Mouse (Mus musculus) ES-Bruce4 (cell line): ENCODE measurements around the gene Tle2.

Source experiments
- EP300 ChIP-seq: IDR thresholded peaks from 2 replicates; pipeline ENCODE4 v1.6.1; 2011; ENCODE audit warnings: low read depth, low read length; ENCODE audit not compliant: insufficient read depth
- POLR2A ChIP-seq: IDR thresholded peaks from one replicate; pipeline ENCODE4 v1.8.1; 2011; ENCODE audit warnings: low read length; ENCODE audit not compliant: insufficient read depth

DNA sequence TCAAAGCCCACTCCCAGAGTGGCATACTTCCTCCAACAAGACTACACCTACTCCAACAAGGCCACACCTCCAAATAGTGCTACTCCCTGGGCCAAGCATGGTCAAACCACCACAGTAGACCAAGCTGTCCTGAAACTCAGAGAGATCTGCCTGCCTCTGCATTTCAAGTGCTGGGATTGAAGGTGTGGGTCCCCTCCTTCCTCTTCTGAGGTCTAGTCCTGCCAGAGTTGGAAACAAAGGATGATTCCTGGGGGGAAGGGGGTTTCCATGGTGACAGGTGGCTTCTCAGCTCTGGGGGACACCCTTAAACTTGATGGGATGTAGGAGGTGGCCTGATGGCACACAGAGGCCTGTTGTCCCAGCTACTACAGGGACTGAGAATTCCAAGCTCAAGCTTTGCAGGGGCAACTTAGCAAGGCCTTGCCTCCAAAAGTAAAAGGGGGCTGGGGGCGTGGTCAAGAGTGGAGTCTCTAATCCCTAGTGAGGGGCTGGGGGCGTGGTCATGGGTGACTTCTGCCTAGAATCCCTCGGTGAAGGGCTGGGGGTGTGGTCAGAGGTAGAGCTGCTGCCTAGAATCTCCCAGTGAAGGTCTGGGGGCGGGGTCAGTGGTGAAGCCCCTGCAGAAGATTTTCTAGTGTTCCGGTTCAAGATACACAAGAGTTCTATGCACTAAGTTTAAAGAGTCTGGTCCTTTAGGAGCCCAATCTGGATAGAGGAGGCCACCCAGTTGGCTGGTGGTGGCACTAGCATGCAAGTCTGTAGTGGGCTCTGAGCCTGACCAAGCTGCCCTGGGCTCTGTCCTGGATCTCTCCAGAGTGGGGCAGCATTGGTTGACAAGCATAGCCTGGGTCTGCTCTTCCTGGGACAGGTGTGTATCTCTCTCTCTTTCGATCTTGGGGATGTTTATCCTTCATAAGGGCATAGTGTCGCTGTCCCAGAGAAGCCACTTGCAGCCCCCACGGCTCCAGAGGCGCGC, at the start of gene Tle2:
- TF ChIP-seq EP300 (no peak), POLR2A (no peak)
